Mouse (Mus musculus): Measurements from ENCODE around the gene Selenom.

The Selenom gene

DNA sequence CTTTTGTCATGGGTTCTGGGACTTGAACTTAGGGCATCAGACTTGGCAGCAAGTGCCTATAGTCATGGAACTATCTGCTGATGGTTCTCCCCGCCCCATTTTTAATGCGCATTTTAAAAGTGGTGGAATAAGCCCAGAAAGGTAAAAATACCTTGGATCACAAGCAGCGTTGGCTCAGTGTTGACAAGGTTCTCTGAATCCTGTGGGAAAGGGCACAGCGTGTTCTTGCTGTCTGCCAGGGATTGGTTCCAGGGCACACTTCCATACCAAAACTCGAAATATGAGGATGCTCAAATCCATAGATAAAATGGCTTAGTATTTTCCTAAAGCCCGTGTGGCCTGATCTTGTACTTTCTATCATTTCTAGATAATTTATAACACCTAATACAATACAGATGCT is 1.2 kb upstream of the Selenom start:
- DNase-seq (ENCODE audit: low spot score in 2 of 2): no peak

DNA sequence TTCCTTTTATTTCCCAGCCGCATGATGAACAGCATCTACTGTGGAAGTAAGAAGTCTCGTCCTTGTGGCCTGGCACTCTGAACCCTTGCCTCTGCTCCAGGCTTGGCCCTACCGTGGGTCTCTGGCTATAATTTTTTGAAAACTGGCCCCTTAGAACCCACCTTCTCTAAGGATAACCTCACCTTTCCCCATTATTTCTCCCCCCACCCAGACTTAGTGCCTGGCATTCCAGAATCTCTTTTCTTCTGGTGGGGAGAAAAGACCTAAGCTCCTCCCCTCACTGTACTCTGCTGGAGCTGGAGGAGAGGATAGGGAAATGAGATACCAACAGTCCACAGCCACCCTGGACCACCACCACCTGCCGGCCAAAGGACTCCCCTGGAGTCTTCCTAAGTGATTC is 732 bp downstream of the Selenom start:
- DNase-seq (ENCODE audit: low spot score in 2 of 2): no peak

DNA sequence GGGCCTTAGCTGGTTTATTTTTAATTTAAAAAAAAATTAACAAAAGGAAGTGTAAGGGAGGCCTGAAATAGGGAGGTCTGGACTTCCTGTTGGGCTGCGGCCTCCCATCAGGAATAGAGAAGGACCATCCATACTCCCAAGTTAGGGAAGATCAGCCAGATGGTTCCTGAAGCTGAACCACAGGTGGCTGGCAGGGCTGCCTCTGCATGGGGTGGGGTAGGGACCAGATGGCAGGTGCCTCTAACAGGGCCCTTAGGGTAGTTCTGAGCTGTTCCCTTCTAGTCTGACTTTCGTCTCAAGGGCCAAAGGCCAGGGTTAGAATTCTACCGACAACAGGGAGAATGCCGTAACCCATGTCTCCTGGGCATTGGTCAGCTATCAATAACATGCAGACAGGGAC is 1.2 kb downstream of the Selenom start:
- no peak for DNase-seq (ENCODE audit: low spot score in 2 of 2)

DNA sequence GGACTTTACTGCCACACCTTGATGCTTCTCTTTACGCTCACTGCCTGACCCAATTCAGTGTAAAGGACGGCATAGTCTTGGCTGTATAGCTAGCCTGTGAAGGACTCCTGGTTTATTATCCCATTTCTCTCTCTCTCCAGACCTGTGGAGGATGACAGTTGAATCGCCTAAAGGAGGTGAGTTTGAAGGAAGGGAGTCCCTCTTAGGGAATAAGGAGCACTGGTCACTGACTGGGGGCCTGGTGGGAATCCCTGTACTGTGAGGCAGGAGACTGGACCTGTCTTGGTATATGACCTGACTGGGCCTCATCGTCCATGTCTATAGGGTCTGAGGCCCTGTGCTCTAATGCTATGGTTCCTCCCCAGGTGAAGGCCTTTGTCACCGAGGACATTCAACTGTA is 1.6 kb downstream of the Selenom start:
- no peak for DNase-seq (ENCODE audit: low spot score in 2 of 2)

DNA sequence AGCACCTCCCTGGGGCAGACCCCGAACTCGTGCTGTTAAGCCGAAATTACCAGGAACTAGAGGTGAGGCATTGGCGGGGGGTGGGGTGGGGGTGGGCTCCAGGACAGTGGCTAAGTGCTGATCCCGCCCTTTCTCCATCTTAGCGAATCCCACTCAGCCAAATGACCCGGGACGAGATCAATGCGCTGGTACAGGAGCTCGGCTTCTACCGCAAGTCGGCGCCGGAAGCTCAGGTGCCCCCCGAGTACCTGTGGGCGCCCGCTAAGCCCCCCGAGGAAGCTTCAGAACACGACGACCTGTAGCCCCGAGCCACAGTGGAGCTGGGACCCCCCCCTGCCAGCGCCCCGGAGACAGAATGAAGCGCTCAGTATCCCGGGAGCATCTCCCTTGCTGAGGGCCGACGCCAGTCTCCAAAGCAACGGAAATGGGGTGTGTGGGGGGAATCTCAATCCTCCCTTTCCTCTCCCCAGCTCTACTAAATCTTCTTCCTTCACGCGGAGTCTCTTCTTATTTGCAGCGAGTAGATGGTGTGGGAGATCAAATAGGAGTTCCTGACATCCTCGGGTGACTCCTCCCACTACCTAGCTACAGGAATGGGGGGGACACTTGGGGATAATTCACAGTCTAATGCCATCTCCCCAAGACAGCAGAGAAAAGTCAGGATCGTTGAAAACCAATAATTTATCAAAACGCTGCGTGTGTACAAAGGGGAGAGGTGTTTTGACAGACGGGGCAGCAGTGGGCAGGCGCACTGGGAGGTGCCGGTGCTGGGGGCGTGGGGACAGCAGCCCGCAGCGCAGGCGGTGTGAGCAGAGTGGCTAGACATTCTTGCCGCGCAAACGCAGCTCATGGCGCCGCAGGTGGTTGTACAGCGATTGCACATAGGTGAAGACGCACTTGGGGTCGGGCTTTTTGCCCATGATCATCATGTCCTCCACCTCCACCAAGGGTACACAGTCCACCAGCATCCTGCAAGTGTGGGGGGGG is 2.7 kb downstream of the Selenom start:
- no peak for DNase-seq (ENCODE audit: low spot score in 2 of 2)

DNA sequence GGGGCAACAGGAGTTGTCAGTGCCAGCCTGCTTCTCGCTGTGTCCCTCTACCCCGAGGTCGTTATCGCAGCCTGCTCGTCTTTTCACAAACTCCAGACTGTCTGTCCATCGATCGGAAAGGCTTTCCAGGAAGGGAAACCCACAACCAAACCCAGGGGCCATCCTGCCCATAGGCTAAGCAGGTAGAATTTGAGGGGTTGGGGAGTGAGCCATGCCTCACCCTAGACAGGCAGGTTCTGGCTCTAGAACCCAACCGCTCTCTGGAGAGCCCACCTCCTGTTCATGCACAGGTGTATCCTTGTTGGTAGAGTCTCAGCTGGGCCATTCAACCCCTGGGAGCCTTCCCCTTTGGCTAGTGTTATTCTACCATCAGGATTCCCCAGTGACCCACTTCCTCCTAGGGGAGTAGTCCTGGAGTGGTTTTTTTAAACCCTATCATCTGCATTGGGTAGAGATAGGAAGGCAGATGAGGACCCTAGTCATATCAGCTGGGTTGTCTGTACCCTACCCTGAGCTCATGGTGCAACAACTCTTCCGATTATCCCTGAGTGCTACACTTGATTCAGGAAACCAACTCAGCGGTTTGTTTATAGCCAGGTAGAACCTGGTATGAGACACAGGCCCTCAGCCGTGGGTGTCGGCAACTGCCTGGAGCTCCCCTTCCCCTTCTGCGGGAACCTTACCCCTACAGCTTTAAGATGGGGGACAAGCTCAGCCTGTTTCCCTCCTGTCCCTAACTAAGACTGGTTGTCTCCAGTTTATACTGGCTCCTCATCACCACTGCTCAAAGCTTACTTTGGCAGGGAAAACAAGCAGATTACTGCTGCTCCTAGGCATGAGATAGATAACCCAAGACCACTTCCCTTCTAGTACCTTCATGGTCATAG is 3.6 kb downstream of the Selenom start:
- DNase-seq (ENCODE audit: low spot score in 2 of 2): no peak

DNA sequence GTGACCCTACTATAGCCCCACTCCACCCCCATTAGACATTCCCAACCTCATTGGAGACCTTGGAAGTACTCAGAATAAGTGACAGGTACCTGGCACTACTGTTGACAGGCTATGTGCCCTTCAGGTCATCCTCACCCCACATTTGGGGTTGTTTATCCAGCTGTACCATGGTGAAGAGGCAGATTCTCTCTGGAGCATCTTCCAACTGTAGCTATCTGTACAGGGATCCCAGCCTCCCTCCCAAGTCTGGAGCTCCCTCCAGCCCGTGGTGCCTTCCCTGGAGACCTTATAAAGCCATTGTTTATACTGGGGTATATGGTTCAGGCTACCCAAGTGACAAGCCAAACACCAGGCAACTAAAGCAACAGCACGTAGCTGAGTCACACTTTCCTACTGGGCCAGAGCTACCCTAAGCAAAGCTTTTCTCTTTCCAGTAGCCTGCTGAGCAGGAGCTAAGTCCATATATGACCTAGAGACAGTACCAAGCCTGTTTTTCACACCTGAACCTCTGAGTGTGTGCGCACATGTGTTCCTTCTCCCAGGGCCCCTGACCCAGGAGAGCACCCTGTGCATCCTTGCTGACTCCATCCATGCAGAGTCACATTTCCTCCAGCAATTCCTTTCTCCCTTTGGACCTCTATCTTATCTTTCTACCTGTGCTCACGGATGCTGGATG is 4.7 kb downstream of the Selenom start:
- DNase-seq (ENCODE audit: low spot score in 2 of 2): no peak

DNA sequence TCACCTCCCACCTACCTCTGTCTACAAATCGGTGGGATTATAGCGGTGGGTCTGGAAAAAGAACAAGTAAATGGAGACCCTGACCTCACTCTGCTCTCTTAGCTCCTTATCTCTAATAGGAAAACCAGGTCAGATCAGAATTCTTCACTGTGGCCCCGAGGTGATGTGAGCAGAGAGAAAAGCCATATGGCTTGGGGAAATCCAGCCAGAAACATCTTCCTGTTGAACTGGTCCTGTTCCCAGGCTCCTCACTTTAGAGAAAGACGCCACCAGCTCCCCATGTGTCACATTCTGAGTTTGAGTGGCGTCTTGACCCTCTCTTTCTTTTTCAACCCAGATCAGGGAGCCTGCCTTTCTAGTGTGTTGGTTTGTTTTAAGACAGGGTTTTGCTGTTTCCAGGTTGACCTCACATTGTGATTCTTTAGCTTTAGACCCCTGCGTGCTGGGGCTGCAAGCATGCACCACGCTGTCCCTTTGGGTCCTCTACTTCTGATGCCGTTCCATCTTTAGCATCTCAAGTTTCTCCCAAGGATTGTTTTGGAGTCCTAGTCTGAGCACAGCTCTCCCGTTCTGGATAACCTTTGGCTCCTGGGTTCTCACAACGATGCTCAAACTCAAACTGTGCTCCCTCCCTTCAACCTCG is 5.4 kb downstream of the Selenom start:
- no peak for DNase-seq (ENCODE audit: low spot score in 2 of 2)

DNA sequence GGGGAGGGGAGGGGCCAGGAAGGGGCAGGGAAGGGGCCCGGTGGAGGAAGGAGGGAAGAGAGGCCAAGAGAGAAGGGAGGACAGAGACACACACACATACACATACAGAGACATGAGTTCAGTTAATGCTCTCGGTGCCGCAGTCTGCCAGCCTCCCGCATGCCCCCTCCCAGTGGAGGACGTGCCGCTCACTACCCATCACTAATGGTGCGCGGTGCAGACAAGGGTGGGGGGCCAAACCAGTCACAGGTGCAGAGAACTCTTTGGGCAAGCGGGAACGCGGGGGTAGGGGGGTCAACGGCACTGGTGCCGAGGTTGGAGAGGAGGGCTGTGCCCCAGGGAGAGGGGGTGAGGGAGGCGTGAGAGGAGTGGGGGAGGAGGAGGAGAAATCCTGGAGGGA is 6.4 kb downstream of the Selenom start:
- DNase-seq (ENCODE audit: low spot score in 2 of 2): no peak

DNA sequence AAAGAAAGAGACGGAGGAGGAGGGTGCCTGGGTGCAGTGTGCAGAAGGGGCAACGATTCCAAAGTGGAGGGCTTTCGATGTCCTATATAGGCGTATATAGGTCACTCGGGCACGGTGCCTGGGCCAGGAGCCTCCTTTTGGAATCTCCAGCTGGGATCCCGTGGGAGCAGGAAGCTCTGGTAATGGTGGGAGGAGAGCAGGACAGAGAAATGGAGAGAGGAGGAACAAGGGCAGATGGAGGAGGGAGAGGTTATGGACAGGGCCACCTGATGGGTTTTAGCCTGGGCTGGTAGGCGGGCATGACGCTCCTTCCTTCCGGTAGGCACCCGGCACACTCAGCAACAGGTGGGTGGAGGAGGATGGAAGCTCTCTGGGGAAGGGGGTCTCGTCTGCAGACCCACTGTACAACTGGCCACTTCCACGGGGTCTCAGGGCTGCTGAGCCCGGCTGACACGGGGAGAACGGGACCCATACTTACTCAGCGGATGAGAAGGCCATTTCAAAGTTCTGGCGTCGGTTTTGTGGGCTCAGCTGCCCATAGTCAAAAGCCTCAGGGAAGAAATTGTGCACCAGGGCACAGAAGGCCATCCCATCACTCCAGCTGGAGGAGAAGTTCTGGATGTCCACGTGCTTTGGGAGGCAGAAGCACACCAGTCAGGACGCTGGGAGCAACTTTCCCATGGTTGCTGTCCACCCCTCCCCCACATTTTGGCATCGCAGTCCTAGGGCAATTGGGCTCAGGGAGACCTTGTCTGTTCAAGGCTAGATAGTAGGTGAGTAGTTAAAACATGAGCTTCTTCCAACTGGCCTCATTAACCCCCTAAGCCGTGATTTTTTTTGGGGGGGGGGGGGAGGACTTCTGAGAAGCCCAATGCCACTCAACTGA is 7.1 kb downstream of the Selenom start:
- DNase-seq (ENCODE audit: low spot score in 2 of 2): no peak

DNA sequence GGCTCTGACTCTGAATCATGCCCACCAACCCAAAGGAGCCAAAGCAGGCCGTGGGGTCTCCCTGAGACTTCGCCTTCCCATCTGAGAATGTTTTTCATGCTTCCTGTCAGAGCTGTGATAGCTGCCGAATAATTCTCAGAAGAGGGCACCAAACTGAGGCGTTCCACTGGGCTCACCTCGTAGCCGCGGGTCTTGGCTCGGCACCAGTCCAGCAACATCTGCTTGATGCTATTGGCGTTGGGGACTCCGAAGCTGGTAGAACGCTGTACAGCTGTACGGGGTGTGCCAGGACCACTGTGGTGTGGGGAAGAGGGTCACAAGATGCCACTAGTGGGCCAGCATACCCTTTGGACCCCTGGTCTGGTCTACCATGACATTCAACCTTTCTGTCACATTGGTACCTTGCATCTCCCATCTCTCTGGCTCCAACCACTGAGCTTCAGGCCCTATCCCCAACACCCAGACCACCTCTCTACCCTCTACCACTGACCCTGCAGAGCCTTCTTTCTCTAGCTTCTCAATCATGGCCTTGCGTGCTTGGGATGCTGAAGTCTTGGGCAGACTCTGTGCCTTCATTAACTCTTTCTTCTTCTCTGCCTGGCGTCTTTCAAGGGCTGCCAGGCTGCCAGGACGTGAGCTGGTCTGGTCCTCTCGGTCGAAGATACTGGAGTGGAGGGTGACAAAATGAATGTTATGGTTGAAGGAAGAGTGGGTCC is 8.0 kb downstream of the Selenom start:
- no peak for DNase-seq (ENCODE audit: low spot score in 2 of 2)

DNA sequence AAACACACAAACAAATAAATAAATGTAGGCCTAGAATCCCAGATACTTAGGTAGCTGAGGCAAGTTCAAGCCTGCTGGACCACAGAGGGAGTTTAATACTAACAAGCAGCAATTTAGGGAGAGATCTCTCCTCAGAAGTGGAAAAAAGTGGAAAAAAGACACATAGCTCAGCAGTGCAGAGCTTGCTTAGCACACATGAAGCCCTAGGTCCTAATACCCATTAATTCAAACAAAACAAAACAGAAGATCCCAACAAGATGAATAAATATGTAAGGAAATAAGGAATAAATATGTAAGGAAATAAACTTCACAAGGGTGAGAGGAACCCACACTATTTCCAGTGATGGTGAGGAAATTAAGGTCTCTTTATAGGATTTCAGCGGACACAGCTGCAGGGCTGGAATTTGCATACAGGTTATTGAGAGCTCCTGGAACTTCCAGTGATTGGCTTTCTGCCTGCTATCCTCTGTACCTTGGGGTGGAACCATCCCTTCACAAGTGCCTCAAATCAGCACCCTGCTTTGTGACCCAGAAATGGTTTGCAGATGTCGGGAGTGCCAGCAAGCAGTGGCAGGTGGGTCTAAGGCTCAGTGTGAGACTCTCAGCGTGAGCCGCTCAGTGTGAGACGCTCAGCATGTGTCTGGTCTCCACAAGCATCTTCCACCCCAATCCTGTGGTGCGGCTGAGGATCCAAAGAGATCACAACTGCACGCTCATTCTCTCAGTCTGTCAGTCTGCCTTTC is 9.5 kb downstream of the Selenom start:
- DNase-seq (ENCODE audit: low spot score in 2 of 2): no peak

DNA sequence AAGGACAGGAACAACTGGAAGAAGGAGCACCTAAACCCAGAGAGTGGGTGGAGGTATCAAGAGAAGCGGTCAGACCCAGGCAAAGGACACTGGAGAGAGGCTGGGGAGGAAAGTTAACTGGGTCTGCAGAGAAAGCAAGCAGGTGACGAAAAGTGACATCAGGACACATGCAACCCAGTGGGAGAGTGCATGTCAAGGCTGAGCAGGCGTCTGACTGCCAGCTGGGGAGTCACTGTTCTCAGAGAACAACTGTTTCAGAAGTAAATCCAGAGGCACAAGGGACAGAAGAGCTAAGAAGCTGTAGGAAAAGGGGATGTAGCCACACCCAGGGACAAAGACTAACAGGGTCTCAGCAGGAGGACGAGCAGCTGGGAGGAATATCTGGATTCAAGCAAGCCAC is 11.1 kb downstream of the Selenom start:
- no peak for DNase-seq (ENCODE audit: low spot score in 2 of 2)

DNA sequence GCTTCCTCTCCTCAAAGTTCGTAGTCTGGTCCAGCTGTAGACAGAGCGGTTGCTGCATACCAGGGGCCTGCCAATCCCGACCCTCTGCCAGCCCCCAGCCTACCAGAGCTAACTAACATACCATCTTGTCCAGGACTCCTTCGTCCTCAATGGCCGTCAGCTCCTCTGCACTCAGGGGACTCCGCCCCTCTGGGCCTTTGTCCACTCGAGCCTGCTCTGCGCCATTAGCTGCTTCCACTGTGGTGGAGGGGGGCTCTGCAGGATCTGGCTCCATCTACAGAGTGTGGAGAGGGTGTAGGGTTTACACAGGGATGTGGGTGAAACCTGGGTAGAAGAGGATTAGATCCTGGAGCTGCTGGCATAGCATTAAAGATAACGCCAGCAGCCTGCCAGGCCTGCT is 11.7 kb downstream of the Selenom start:
- no peak for DNase-seq (ENCODE audit: low spot score in 2 of 2)

DNA sequence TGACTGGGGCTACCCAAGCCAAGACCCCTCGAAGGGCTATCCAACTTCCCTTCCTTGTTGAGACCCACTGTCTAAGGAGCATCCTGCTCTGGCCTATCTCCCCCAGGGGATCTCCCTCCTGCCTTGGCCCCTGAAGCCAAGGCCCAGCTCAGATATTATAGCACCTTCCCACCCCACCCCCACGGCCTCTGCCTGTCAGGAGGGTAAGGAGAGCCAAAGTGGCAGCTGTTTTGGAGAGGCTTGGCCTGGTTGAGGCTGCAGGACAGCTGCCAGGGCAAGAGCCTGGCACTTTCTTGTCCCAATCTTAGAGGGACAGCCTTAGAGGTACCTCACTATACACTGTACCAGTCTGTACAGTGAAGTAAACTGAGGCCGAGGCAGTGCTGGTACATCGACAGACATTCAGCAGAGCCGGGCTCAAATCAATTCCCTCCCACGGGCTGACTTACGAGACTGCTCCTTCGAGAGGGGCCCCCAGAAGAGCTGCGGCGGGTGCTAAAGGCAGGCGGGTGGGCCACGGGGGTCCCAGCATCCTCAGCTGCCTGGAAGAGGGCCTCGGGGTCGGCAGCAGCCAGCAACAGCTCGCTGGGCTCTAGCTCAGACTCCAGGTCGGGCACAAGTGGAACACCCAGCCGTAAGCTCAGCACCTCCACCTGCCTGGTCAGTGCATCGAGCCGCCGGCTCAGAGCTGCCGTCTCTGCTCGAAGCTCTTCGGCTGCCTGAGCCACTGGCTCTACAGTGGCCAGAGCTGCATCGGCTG is 12.7 kb downstream of the Selenom start:
- DNase-seq (ENCODE audit: low spot score in 2 of 2): no peak

DNA sequence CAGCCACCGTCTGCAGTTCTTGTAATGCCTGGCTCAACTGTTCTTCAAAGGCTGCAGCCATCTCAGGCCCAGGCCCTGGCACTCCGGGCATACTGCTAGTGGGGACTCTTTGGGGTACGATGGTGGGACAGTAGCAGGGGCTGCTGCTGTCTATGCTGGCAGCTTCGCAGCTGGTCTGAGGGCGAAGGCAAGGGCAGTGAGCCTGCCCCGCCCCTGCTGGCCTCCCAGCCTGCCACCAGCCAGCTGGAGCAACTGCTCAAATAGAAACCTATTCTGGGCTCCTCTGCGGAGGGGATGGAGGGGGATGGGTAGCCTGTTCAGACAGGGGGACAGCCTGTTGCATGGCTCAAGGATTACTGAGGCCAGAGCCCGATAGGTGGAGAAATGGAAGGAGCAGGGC is 13.3 kb downstream of the Selenom start:
- no peak for DNase-seq (ENCODE audit: low spot score in 2 of 2)

DNA sequence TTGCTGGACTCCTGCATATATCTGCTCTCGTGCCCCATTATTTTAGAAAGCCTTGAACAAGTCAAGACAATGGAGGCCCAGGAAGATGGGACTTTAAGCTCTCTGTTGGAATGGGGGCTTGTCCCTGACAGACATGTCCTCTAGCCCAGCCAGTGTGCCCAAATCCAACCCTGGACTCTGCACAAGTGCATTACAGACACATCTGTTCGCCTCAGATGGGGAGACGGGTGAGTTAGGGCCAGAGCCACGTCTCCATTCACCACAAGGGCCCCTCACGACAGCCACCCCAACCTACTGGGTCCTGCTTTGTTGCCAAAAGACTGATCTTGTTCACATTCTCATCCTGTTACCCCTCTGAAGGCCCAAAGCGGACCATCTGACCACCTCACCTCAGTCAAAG is 13.7 kb downstream of the Selenom start:
- DNase-seq (ENCODE audit: low spot score in 2 of 2): no peak

DNA sequence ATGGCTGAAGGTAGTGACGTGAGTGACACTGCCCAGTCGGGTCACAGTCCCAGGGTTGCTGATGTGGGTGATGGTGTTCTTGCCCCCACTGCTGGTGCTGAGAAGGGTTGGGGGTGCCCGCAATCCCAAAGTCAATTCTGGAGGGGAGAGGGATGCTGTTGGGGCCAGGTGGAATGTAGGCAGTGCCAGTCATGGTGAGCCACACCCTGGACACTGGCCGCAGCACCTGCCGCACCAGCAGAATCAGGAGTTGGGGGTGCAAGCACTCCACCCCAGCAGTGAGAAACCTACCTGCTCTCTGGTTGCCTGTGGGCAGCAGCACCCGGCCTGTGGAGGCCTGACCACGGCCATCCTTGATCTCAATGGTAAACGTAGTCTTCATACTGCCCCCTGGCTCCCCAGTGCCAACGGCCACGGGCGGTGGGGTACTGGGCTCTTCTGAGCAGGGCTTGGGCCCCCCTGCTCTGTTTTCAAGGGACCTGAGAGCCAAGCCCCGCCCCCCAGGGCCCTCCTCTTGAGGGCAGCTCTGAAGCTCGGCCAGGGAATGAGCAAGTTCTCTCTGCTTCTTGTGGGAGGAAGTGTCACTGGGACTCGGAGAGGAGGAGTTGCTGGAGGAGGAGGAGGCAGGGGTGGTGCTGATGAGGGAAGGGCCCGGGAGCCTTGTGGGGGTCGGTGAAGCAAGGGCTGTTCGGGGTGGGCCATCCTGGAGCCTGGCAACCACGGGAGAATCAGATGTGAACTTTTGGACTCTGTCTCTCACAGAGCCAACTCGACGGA is 15.2 kb downstream of the Selenom start:
- no peak for DNase-seq (ENCODE audit: low spot score in 2 of 2)

Data from right cerebral cortex, postnatal 10 days (tissue).